Mouse (Mus musculus): ENCODE results near the gene Leprot. TPM values are rescaled to one million over a fixed set of nuclear protein-coding genes. Genes with fewer than 3 reads are reported as not detected.

The Leprot gene
- polyA plus RNA-seq, 1 experiment from 2014 or later: 88.4 TPM

GRCm38 (mm10) chr4:101656956-101657570, 9.5 kb downstream of the Leprot start:
- peak; percentile 84 for DNase-seq
- peaks cover 38% of the 10 kb centered on the region for H3K36me3 ChIP-seq (ENCODE audit: insufficient read depth)

GRCm38 (mm10) chr4:101664160-101664750, 16.7 kb downstream of the Leprot start:
- H3K4me1 ChIP-seq (ENCODE audit: insufficient read depth): no peaks in the 10 kb centered on the region
- no peak overlapping the region for H3K9ac ChIP-seq
- peaks cover 4% of the 10 kb centered on the region; the same call in 1 of the 2 replicates for H3K9me3 ChIP-seq (ENCODE audit: low read depth, low read length)
- H3K27me3 ChIP-seq (ENCODE audit: insufficient read depth, low read length): no peaks in the 10 kb centered on the region
- WGBS: 65% methylated on average over 9 of the region's 9 CpGs
- H3K27ac ChIP-seq (ENCODE audit: low read depth): no peak overlapping the region
- no peak overlapping the region for H3K4me3 ChIP-seq (ENCODE audit: low read depth, low read length)
- peak; percentile 63 for TF ChIP-seq CTCF (IDR thresholded peaks at IDR 0.05; ENCODE audit: low read depth)
- H3K36me3 ChIP-seq (ENCODE audit: insufficient read depth): peaks cover 28% of the 10 kb centered on the region
- H3K4me2 ChIP-seq: no peak overlapping the region
- DNase-seq (peak; percentile 65), ATAC-seq (ENCODE audit: insufficient read depth) (no peak)

More at GRCm38 (mm10) chr4:101656956-101657570, 9.5 kb downstream of the Leprot start:
- H3K4me3 ChIP-seq (ENCODE audit: low read depth, low read length): no peak overlapping the region
- no peak overlapping the region for H3K9ac ChIP-seq
- 31% methylated on average over 6 of the region's 6 CpGs for WGBS
- no peak for ATAC-seq (ENCODE audit: insufficient read depth)
- H3K27me3 ChIP-seq (ENCODE audit: insufficient read depth, low read length): no peaks in the 10 kb centered on the region
- H3K4me1 ChIP-seq (ENCODE audit: insufficient read depth): no peaks in the 10 kb centered on the region
- H3K9me3 ChIP-seq (ENCODE audit: low read depth, low read length): no peaks in the 10 kb centered on the region
- no peak overlapping the region for H3K4me2 ChIP-seq
- no peak overlapping the region for H3K27ac ChIP-seq (ENCODE audit: low read depth)
- peak; percentile 64 for TF ChIP-seq CTCF (IDR thresholded peaks at IDR 0.05; ENCODE audit: low read depth)

- no peak for TF ChIP-seq CTCF (IDR thresholded peaks at IDR 0.05; ENCODE audit: low read depth)
Measured at GRCm38 (mm10) chr4:101664766-101665165, 17.2 kb downstream of the Leprot start.

GRCm38 (mm10) chr4:101669161-101669560, 21.6 kb downstream of the Leprot start:
- 67% methylated on average over 5 of the region's 5 CpGs for WGBS
- ATAC-seq (ENCODE audit: insufficient read depth) (no peak), DNase-seq (peak; percentile 23)
- Histone ChIP-seq H3K36me3 (ENCODE audit: insufficient read depth) (no peaks in the 10 kb centered on the region), H3K4me3 (ENCODE audit: low read depth, low read length) (no peak overlapping the region), H3K27me3 (ENCODE audit: insufficient read depth, low read length) (no peaks in the 10 kb centered on the region), H3K4me2 (no peak overlapping the region), H3K4me1 (ENCODE audit: insufficient read depth) (no peaks in the 10 kb centered on the region), H3K9ac (no peak overlapping the region), H3K27ac (ENCODE audit: low read depth) (no peak overlapping the region), H3K9me3 (ENCODE audit: low read depth, low read length) (peaks cover 4% of the 10 kb centered on the region; the same call in 1 of the 2 replicates)
- no peak for TF ChIP-seq CTCF (IDR thresholded peaks at IDR 0.05; ENCODE audit: low read depth)

More at GRCm38 (mm10) chr4:101664766-101665165, 17.2 kb downstream of the Leprot start:
- no peaks in the 10 kb centered on the region for H3K4me1 ChIP-seq (ENCODE audit: insufficient read depth)
- no peak overlapping the region for H3K9ac ChIP-seq
- no peak overlapping the region for H3K4me3 ChIP-seq (ENCODE audit: low read depth, low read length)
- WGBS: 93% methylated on average over 4 of the region's 4 CpGs
- H3K9me3 ChIP-seq (ENCODE audit: low read depth, low read length): peaks cover 4% of the 10 kb centered on the region; the same call in 1 of the 2 replicates
- peaks cover 23% of the 10 kb centered on the region for H3K36me3 ChIP-seq (ENCODE audit: insufficient read depth)
- H3K4me2 ChIP-seq: no peak overlapping the region
- ATAC-seq (ENCODE audit: insufficient read depth) (no peak), DNase-seq (no peak)
- H3K27ac ChIP-seq (ENCODE audit: low read depth): no peak overlapping the region
- H3K27me3 ChIP-seq (ENCODE audit: insufficient read depth, low read length): no peaks in the 10 kb centered on the region

GRCm38 (mm10) chr4:101669811-101670210, 22.3 kb downstream of the Leprot start:
- H3K36me3 ChIP-seq (ENCODE audit: insufficient read depth): no peaks in the 10 kb centered on the region
- no peaks in the 10 kb centered on the region for H3K4me1 ChIP-seq (ENCODE audit: insufficient read depth)
- no peak overlapping the region for H3K4me2 ChIP-seq
- H3K27me3 ChIP-seq (ENCODE audit: insufficient read depth, low read length): no peaks in the 10 kb centered on the region
- no peak overlapping the region for H3K27ac ChIP-seq (ENCODE audit: low read depth)
- DNase-seq (no peak), ATAC-seq (ENCODE audit: insufficient read depth) (no peak)
- H3K4me3 ChIP-seq (ENCODE audit: low read depth, low read length): no peak overlapping the region
- H3K9me3 ChIP-seq (ENCODE audit: low read depth, low read length): peaks cover 4% of the 10 kb centered on the region; the same call in 1 of the 2 replicates
- WGBS: 79% methylated on average over 5 of the region's 5 CpGs
- no peak overlapping the region for H3K9ac ChIP-seq
- TF ChIP-seq CTCF (IDR thresholded peaks at IDR 0.05; ENCODE audit: low read depth): no peak

GRCm38 (mm10) chr4:101674790-101675189, 27.3 kb downstream of the Leprot start:
- no peaks in the 10 kb centered on the region for H3K27me3 ChIP-seq (ENCODE audit: insufficient read depth, low read length)
- no peak overlapping the region for H3K4me3 ChIP-seq (ENCODE audit: low read depth, low read length)
- no peaks in the 10 kb centered on the region for H3K9me3 ChIP-seq (ENCODE audit: low read depth, low read length)
- H3K4me1 ChIP-seq (ENCODE audit: insufficient read depth): no peaks in the 10 kb centered on the region
- WGBS: 60% methylated on average over 5 of the region's 5 CpGs
- H3K36me3 ChIP-seq (ENCODE audit: insufficient read depth): no peaks in the 10 kb centered on the region
- H3K4me2 ChIP-seq: no peak overlapping the region
- no peak overlapping the region for H3K9ac ChIP-seq
- no peak for TF ChIP-seq CTCF (IDR thresholded peaks at IDR 0.05; ENCODE audit: low read depth)
- H3K27ac ChIP-seq (ENCODE audit: low read depth): no peak overlapping the region
- no peak for ATAC-seq (ENCODE audit: insufficient read depth)
- DNase-seq: no peak

GRCm38 (mm10) chr4:101675726-101676125, 28.2 kb downstream of the Leprot start:
- Histone ChIP-seq H3K9me3 (ENCODE audit: low read depth, low read length) (no peaks in the 10 kb centered on the region), H3K4me1 (ENCODE audit: insufficient read depth) (no peaks in the 10 kb centered on the region), H3K36me3 (ENCODE audit: insufficient read depth) (no peaks in the 10 kb centered on the region), H3K27ac (ENCODE audit: low read depth) (no peak overlapping the region), H3K4me3 (ENCODE audit: low read depth, low read length) (no peak overlapping the region), H3K9ac (no peak overlapping the region), H3K27me3 (ENCODE audit: insufficient read depth, low read length) (no peaks in the 10 kb centered on the region), H3K4me2 (no peak overlapping the region)
- peak; percentile 54 for DNase-seq
- WGBS: 30% methylated on average over 4 of the region's 4 CpGs
- ATAC-seq (ENCODE audit: insufficient read depth): no peak
- no peak for TF ChIP-seq CTCF (IDR thresholded peaks at IDR 0.05; ENCODE audit: low read depth)
